Mouse (Mus musculus) erythroblast, embryonic 14.5 days (primary cell): Measurements from ENCODE around the gene Trim25. TPM values are rescaled to one million over a fixed set of nuclear protein-coding genes. Genes with fewer than 3 reads are reported as not detected.

Source experiments
- H3K27me3 ChIP-seq: 2 replicates; pipeline ENCODE4 v1.6.1; 2012; ENCODE audit warnings: inconsistent platforms; ENCODE audit not compliant: control insufficient read depth
- H3K36me3 ChIP-seq: 2 replicates; pipeline ENCODE4 v1.6.1; 2012; ENCODE audit warnings: mild to moderate bottlenecking, inconsistent platforms; ENCODE audit not compliant: control insufficient read depth
- H3K4me1 ChIP-seq: 2 replicates; pipeline ENCODE4 v1.6.1; 2012; ENCODE audit warnings: inconsistent platforms; ENCODE audit not compliant: control insufficient read depth
- H3K4me3 ChIP-seq: replicated peaks from 2 replicates; pipeline ENCODE3; 2012; ENCODE audit warnings: moderate library complexity, mild to moderate bottlenecking, inconsistent platforms
- H3K9me3 ChIP-seq: 2 replicates; pipeline ENCODE4 v1.6.1; 2012; ENCODE audit warnings: low read length, inconsistent platforms, mixed read lengths; ENCODE audit not compliant: control insufficient read depth
- GATA1 ChIP-seq: IDR thresholded peaks from 2 replicates; pipeline ENCODE4 v1.6.1; 2012; ENCODE audit warnings: low read length, inconsistent platforms, mixed read lengths
- TAL1 ChIP-seq: IDR thresholded peaks from 3 replicates; pipeline ENCODE4 v1.6.1; 2012; ENCODE audit warnings: low read length, inconsistent platforms, mixed read lengths
- polyA plus RNA-seq: library from polyadenylated mRNA; stranded (reverse); fragments of >175 nt; gene quantifications from 2 replicates; pipeline ENCODE4 v1.2.3, GENCODE M21; 2012

The Trim25 gene
- polyA plus RNA-seq, 1 experiment: 0.87 TPM

DNA sequence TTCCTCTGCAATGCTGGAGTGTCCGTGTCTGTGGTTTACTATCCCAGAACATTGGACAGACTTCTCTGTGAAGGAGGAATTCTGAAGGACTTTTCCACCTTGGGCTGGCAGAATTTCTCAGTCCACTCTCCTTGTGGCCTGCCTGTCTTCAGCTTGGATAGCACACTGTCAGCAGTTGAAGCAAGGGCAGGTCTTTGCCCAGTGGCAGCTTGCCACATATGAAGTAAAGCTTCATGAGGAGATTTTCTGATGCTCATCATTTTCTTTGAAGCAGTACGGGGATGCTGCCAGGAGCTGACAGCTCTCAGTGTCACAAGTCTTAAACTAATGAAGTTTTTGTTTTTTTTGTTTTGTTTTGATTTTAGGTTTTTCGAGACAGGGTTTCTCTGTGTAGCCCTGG, 40.3 kb upstream of the Trim25 start:
- Histone ChIP-seq H3K4me3 (no peak overlapping the region), H3K36me3 (no peaks in the 10 kb centered on the region), H3K9me3 (no peaks in the 10 kb centered on the region), H3K27me3 (no peaks in the 10 kb centered on the region), H3K4me1 (peaks cover 15% of the 10 kb centered on the region)
- TF ChIP-seq TAL1: no peak
- no peak for TF ChIP-seq GATA1

DNA sequence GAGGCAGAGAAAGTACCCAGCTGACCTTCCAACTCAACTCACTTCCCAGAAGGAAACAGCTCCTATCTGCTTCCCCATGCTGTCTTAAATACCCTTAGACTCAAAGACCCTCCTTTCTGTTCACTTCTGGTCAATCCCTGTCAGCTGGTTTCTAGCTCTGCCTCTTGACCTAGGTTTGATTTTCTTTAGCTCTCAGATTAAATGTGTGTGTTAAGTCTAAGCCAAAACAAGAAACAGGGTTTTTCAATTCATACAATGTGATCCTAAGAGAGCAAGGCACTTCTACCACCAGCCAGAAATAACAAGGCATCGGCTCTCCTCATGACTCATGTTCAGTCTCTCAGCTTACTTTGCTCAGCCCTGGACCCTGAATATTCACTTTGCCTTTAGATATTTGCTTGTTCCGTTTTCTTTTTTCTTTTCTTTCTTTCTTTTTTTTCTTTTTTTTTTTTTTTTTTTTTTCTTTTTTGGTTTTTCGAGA, 32.3 kb upstream of the Trim25 start, which contains the start of gene Elobl:
Gene Elobl (minus strand): TSS at position 51 of the 481 bp plus-strand sequence.
- Histone ChIP-seq H3K27me3 (no peaks in the 10 kb centered on the region), H3K9me3 (no peaks in the 10 kb centered on the region), H3K36me3 (no peaks in the 10 kb centered on the region), H3K4me3 (no peak within 1 kb of the TSS), H3K4me1 (no peaks in the 10 kb centered on the region)
- TF ChIP-seq GATA1 (no peak), TAL1 (no peak)

DNA sequence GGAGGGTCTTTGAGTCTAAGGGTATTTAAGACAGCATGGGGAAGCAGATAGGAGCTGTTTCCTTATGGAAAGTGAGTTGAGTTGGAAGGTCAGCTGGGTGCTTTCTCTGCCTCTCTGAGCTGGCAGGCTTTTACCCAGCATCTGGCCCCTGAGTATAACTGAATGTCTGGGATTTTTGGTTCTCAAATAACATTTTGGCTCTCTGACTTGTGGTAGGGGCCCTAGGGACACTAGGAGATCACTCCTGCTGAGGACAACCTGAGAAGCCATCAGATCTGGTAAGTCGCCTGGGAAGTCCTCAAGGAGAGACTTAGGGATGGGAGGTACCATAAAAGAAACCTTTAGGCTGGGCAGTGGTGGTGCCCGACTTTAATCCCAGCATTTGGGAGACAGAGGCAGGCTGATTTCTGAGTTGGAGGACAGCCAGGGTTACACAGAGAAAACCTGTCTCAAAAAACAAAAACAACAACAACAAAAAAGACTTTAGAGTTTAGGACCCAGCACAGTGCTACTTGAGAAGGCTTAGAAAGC, 28.9 kb upstream of the Trim25 start, which contains the start of gene Coil:
Gene Coil (plus strand): TSS at position 51 of the 531 bp plus-strand sequence.
- TF ChIP-seq TAL1 (no peak), GATA1 (no peak)
- Histone ChIP-seq H3K9me3 (no peaks in the 10 kb centered on the region), H3K36me3 (no peaks in the 10 kb centered on the region), H3K4me1 (peaks cover 18% of the 10 kb centered on the region), H3K4me3 (no peak within 1 kb of the TSS), H3K27me3 (no peaks in the 10 kb centered on the region)

DNA sequence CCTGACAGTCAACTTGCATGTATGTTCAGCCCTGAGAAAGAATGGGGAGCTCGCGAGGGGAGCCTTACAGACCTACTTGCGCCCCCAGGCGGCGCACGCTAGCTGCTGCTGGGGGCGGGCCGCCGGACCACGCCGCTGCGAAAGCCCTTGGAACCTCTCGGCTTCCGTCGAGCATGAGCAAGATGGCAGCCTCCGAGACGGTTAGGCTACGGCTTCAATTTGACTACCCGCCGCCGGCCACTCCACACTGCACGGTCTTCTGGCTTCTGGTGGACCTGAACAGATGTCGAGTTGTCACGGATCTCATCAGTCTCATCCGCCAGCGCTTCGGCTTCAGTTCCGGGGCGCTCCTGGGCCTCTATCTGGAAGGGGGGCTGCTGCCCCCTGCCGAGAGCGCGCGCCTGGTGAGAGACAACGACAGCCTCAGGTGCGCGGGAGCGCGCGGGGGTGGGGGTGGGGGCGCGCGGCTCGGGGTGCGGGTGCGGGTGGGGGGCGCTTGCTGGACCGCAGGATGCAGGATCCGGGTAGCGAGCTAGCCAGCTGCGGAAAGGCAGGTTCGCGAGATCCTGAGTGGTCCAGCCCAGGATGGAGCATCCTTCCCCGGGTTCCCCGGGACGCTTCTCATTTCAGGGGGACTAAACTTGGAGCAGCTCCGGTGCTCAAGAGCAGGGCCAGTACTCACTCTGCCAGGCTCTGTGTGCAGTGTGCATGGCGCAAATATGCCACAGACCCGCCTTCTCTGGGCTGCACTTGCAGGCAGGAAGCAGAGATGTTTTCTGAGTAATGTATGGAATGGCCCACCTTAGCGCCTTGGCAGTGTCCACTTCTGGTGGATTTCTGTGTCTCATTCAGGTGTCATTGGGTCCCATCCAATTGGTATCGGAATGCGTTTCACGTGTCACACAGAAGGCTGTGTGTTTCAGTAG, 25.1 kb upstream of the Trim25 start:
- no peak for TF ChIP-seq GATA1
- no peak for TF ChIP-seq TAL1
- Histone ChIP-seq H3K27me3 (no peaks in the 10 kb centered on the region), H3K4me3 (peak overlapping the region; percentile 81), H3K36me3 (no peaks in the 10 kb centered on the region; the same call in 1 of the 2 replicates), H3K4me1 (peaks cover 22% of the 10 kb centered on the region), H3K9me3 (no peaks in the 10 kb centered on the region)

DNA sequence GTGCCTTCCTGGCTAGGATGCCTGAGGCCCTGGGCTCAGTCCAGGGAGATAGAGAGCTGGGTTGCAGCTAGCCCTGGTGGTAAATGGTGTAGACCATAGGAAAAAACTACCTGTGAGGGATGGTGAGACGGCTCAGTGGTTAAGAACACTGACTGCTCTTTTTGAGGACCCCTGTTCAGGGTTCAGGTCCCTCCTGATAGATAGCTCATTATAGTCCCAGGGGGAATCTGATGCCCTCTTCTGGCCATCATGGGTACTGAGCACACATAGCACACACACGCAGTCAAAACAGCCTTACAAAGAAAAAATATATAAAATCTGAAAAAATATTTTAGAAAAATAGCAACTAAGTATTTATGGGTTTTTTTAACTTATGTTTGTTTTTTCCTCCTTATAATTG, 22.9 kb upstream of the Trim25 start:
- H3K4me3 ChIP-seq: no peak overlapping the region
- no peak for TF ChIP-seq GATA1
- TF ChIP-seq TAL1: no peak
- peaks cover 22% of the 10 kb centered on the region for H3K4me1 ChIP-seq
- H3K9me3 ChIP-seq: no peaks in the 10 kb centered on the region
- H3K27me3 ChIP-seq: no peaks in the 10 kb centered on the region
- peaks cover 5% of the 10 kb centered on the region for H3K36me3 ChIP-seq

DNA sequence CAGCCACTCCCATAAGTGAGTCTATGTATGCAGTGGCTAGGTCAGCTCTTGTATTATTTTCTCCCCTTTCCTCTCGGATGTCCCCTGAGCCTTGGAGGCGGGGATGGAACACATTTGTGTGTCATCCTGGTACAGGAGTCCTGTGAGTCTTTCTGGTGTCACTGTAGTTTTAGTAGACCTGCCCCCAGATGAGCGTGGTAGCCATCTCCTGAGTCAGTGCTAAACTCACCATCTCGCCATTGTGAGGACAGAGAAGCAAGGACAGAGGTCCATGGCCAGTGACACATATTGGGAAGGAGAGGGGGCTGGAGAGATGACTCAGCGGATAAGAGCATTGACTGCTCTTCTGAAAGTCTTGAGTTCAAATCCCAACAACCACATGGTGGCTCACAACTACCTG, 22.0 kb upstream of the Trim25 start:
- Histone ChIP-seq H3K36me3 (peaks cover 13% of the 10 kb centered on the region), H3K4me1 (peaks cover 22% of the 10 kb centered on the region), H3K27me3 (no peaks in the 10 kb centered on the region), H3K4me3 (no peak overlapping the region), H3K9me3 (no peaks in the 10 kb centered on the region)
- TF ChIP-seq GATA1 (no peak), TAL1 (no peak)

DNA sequence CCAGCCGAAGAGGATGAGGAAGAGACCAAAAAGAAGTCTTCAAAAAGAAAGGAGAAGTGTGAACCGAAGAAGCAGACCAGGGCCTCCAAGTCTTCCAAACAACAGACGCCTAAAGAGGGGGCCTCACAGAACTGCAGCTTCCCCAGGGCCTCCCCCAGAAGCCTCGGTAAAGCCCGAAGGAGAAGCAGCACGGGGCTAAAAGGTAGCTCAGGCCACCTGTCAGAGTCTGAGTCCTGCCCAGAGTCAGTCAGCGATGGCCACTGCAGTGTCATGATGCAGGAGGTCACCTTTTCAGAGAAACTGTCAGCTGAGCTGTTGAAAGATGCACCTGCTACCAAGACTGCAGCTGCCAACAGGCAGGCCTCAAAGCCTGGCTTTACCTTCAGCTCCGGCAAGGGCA, 17.8 kb upstream of the Trim25 start:
- Histone ChIP-seq H3K4me1 (peaks cover 1% of the 10 kb centered on the region; the same call in 1 of the 2 replicates), H3K27me3 (no peaks in the 10 kb centered on the region), H3K9me3 (no peaks in the 10 kb centered on the region), H3K4me3 (no peak overlapping the region), H3K36me3 (peaks cover 27% of the 10 kb centered on the region)
- TF ChIP-seq TAL1 (no peak), GATA1 (no peak)

DNA sequence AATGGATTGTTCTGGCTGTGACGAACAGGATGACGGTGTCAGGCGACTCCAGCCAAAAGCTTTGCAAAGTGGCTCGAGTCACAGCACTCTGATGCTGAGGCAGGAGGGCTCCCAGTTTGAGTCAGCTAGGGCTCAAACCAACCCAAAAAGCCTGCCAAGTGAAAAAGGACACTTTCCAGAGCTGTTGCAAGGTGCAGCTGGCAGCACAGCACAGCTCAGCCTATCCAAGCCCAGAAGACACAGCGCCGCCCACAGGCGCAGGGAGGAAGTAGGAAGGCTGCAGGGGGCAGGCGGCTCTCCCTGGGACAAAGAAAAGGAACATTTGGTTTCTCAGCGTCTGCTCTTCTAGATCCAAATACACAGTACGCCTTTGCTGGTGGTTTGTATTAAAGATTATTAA, 12.6 kb upstream of the Trim25 start:
- no peak for TF ChIP-seq TAL1
- no peak for TF ChIP-seq GATA1
- no peaks in the 10 kb centered on the region for H3K4me1 ChIP-seq
- H3K4me3 ChIP-seq: no peak overlapping the region
- peaks cover 22% of the 10 kb centered on the region for H3K36me3 ChIP-seq
- H3K9me3 ChIP-seq: no peaks in the 10 kb centered on the region
- H3K27me3 ChIP-seq: no peaks in the 10 kb centered on the region

DNA sequence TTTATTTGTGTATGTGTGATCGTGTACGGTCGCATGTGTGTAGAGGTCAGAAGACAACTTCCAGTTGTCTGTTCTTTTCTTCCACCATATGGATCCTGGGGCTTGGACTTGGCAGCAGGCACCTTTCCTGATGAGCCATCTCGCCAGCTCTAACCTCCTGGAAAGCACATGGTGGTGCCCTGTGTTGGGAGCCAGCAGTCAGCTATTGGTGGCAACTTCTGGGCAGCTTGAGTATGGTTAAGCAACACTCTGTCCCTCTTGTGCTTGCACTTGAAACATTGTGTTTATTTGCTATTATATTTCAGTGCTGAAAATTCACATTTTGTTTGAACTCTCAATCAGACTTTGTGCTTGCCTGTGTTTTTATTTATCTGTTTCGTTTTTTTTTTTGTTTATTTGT, 10.2 kb upstream of the Trim25 start:
- peaks cover 4% of the 10 kb centered on the region for H3K4me1 ChIP-seq
- TF ChIP-seq TAL1 (no peak), GATA1 (no peak)
- no peak overlapping the region for H3K4me3 ChIP-seq
- H3K27me3 ChIP-seq: no peaks in the 10 kb centered on the region
- H3K36me3 ChIP-seq: peaks cover 11% of the 10 kb centered on the region
- no peaks in the 10 kb centered on the region for H3K9me3 ChIP-seq
